Mouse (Mus musculus): ENCODE results near the gene Eif4g3.

DNA sequence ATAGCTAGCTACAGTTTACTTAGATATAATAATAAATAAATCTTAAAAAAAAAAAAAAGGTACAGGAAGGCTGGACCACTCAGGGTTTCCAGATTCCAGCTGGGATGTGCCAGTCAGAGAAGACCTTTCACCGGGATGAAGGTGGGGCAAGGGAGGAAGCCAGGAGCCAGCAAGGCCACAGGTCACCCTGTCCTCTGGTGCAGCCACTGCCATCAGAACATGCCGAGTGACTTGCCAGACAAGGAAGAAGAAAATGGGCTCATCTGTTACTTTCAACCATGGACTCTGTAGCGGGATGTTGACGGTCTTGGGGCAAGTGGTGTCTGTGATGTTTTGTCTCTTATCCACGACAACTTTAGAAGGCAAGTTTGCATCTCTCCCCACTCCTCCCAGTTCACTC lies 8.1 kb upstream of the Eif4g3 start:
- TF ChIP-seq GATA1 (IDR thresholded peaks at IDR 0.05; ENCODE audit: borderline replicate concordance, low read length) (no peak), FLI1 (IDR thresholded peaks at IDR 0.05; ENCODE audit: low read length) (no peak)
